Mouse (Mus musculus) MEL (cell line): ENCODE measurements around the gene Zgrf1. TPM values are rescaled to one million over a fixed set of nuclear protein-coding genes. Genes with fewer than 3 reads are reported as not detected.

Experiments
- DNase-seq: peaks from one replicate; pipeline ENCODE4 v3.0.0; 2011; ENCODE audit warnings: low read depth, low spot score
- H3K27ac ChIP-seq: 2 replicates; pipeline ENCODE4 v1.5.1; 2012; ENCODE audit warnings: low read depth, mild to moderate bottlenecking, control low read depth, low read length, moderate library complexity; ENCODE audit not compliant: control insufficient read depth
- H3K27me3 ChIP-seq, 2 experiments: fragments of 150-350 bp in 1 of 2; sonication (generic) in 1 of 2; 2 replicates each; pipeline ENCODE4 v1.6.1; 2012; ENCODE audit warnings: low read length in 2 of 2, mild to moderate bottlenecking in 2 of 2, improper control_type of control experiment in 1 of 2, moderate library complexity in 1 of 2; ENCODE audit not compliant: insufficient read depth in 2 of 2, control insufficient read depth in 1 of 2
- H3K36me3 ChIP-seq, 2 experiments: 2 replicates each; pipeline ENCODE4 v1.6.1; 2012 to 2014; ENCODE audit warnings: low read length in 2 of 2, improper control_type of control experiment in 1 of 2, inconsistent platforms in 1 of 2, mild to moderate bottlenecking in 1 of 2; ENCODE audit not compliant: insufficient read depth in 2 of 2, control insufficient read depth in 1 of 2
- H3K4me1 ChIP-seq, 2 experiments: fragments of 150-350 bp in 1 of 2; sonication (generic) in 1 of 2; 2 replicates each; pipeline ENCODE4 v1.6.1; 2012; ENCODE audit warnings: low read length in 2 of 2, improper control_type of control experiment in 1 of 2, mild to moderate bottlenecking in 1 of 2; ENCODE audit not compliant: insufficient read depth in 2 of 2, control insufficient read depth in 1 of 2
- H3K4me3 ChIP-seq, 2 experiments: fragments of 150-350 bp in 1 of 2; sonication (generic) in 1 of 2; 2 replicates each; pipeline ENCODE4 v1.5.1; 2012; ENCODE audit warnings: low read depth in 2 of 2, low read length in 2 of 2, mild to moderate bottlenecking in 2 of 2, moderate library complexity in 2 of 2, control low read depth in 1 of 2, improper control_type of control experiment in 1 of 2; ENCODE audit not compliant: control insufficient read depth in 1 of 2, insufficient read depth in 1 of 2
- H3K79me2 ChIP-seq: 2 replicates; pipeline ENCODE4 v1.6.1; 2012; ENCODE audit warnings: mild to moderate bottlenecking, low read length, moderate library complexity; ENCODE audit not compliant: control insufficient read depth, poor library complexity, insufficient read depth
- H3K9ac ChIP-seq: 2 replicates; pipeline ENCODE4 v1.6.1; 2012; ENCODE audit warnings: low read depth, mild to moderate bottlenecking, control low read depth, low read length, moderate library complexity; ENCODE audit not compliant: control insufficient read depth, poor library complexity, severe bottlenecking
- H3K9me3 ChIP-seq: fragments of 150-350 bp; sonication (generic); replicated peaks from 2 replicates; pipeline ENCODE4 v1.6.1; 2012; ENCODE audit warnings: mild to moderate bottlenecking, low read length, improper control_type of control experiment, moderate library complexity; ENCODE audit not compliant: insufficient read depth
- CHD2 ChIP-seq: IDR thresholded peaks from 2 replicates; pipeline ENCODE4 v1.6.1; 2011; ENCODE audit warnings: low read length, improper control_type of control experiment
- E2F4 ChIP-seq: IDR thresholded peaks from 2 replicates; pipeline ENCODE4 v1.6.1; 2011; ENCODE audit warnings: low read depth, low read length, improper control_type of control experiment, borderline replicate concordance
- ETS1 ChIP-seq: IDR thresholded peaks from 2 replicates; pipeline ENCODE4 v1.6.1; 2012; ENCODE audit warnings: low read depth, mild to moderate bottlenecking, inconsistent platforms, low read length, improper control_type of control experiment, moderate library complexity
- MAX ChIP-seq: IDR thresholded peaks from 2 replicates; pipeline ENCODE4 v1.6.1; 2011; ENCODE audit warnings: low read length, improper control_type of control experiment
- MXI1 ChIP-seq: IDR thresholded peaks from 2 replicates; pipeline ENCODE4 v1.6.1; 2011; ENCODE audit warnings: mild to moderate bottlenecking, low read depth, low read length, improper control_type of control experiment
- MYB ChIP-seq: IDR thresholded peaks from 2 replicates; pipeline ENCODE4 v1.6.1; 2011; ENCODE audit warnings: mild to moderate bottlenecking, low read depth, low read length, improper control_type of control experiment
- SMC3 ChIP-seq: IDR thresholded peaks from 2 replicates; pipeline ENCODE4 v1.6.1; 2011; ENCODE audit warnings: low read depth, low read length, improper control_type of control experiment
- TCF12 ChIP-seq: IDR thresholded peaks from 2 replicates; pipeline ENCODE4 v1.6.1; 2014; ENCODE audit warnings: low read depth, mild to moderate bottlenecking, inconsistent platforms, low read length, improper control_type of control experiment, moderate library complexity
- USF1 ChIP-seq: IDR thresholded peaks from 2 replicates; pipeline ENCODE4 v1.6.1; 2014; ENCODE audit warnings: low read depth, mild to moderate bottlenecking, inconsistent platforms, low read length, improper control_type of control experiment, moderate library complexity
- polyA plus RNA-seq, 2 experiments: library from polyadenylated mRNA; stranded (reverse) in 1 of 2; unstranded in 1 of 2; fragments of >175 nt in 1 of 2; fragments of >200 nt in 1 of 2; gene quantifications; 2 replicates each; pipeline versions ENCODE4 v1.2.1 to v1.2.4; 2012; ENCODE audit warnings: low replicate concordance in 2 of 2, low read depth in 1 of 2; ENCODE audit not compliant: insufficient read length in 2 of 2, insufficient read depth in 1 of 2, missing spikeins in 1 of 2
- total RNA-seq: library from RNA; depleted of rRNA; stranded (reverse); fragments of 300-350 nt; gene quantifications from 2 replicates; pipeline ENCODE4 v1.2.3, GENCODE M21; 2012

The Zgrf1 gene
- total and polyA plus RNA-seq, 3 experiments: 6.7 to 8.2 TPM; not detected in 1

- Histone ChIP-seq H3K79me2 (no peaks in the 10 kb centered on the region), H3K36me3 (no peaks in the 10 kb centered on the region), H3K27me3 (no peaks in the 10 kb centered on the region), H3K4me1 (peaks cover 0 to 11% of the 10 kb centered on the region in 2 experiments; a peak in 2 of 4 replicates), H3K9me3 (no peaks in the 10 kb centered on the region), H3K27ac (no peak overlapping the region), H3K4me3 (no peak overlapping the region), H3K9ac (no peak overlapping the region)
- TF ChIP-seq MAX (peak; percentile 20; the same call in 1 of the 2 replicates), SMC3 (no peak), USF1 (peak; percentile 60; the same call in 1 of the 2 replicates)
- no peak for DNase-seq
These were observed 25.7 kb upstream of the Zgrf1 start for GRCm38 (mm10) chr3:127527465-127528034.

GRCm38 (mm10) chr3:127529210-127529609 lies 24.1 kb upstream of the Zgrf1 start:
- H3K9me3 ChIP-seq: no peaks in the 10 kb centered on the region
- no peak for DNase-seq
- H3K4me1 ChIP-seq: peaks cover 0 to 11% of the 10 kb centered on the region in 2 experiments; a peak in 2 of 4 replicates
- H3K27me3 ChIP-seq: no peaks in the 10 kb centered on the region
- H3K27ac ChIP-seq: no peak overlapping the region
- H3K36me3 ChIP-seq: no peaks in the 10 kb centered on the region
- no peak for TF ChIP-seq E2F4
- no peak for TF ChIP-seq TCF12
- no peak for TF ChIP-seq MXI1
- TF ChIP-seq, all 39 proteins: peak for 0
- no peaks in the 10 kb centered on the region for H3K79me2 ChIP-seq
- H3K4me3 ChIP-seq: no peak overlapping the region
- no peak overlapping the region for H3K9ac ChIP-seq

- no peak overlapping the region for H3K9ac ChIP-seq
- no peak overlapping the region for H3K4me3 ChIP-seq
- no peak for TF ChIP-seq CHD2
- no peak for TF ChIP-seq ETS1
- no peak for TF ChIP-seq MYB
- TF ChIP-seq, all 39 proteins: peak for 0
These were observed 23.5 kb upstream of the Zgrf1 start for GRCm38 (mm10) chr3:127529824-127530223.

More at GRCm38 (mm10) chr3:127529824-127530223, 23.5 kb upstream of the Zgrf1 start:
- no peaks in the 10 kb centered on the region for H3K27me3 ChIP-seq
- no peak for DNase-seq
- no peaks in the 10 kb centered on the region for H3K79me2 ChIP-seq
- H3K9me3 ChIP-seq: no peaks in the 10 kb centered on the region
- H3K4me1 ChIP-seq: peaks cover 0 to 11% of the 10 kb centered on the region in 2 experiments; a peak in 2 of 4 replicates
- no peaks in the 10 kb centered on the region for H3K36me3 ChIP-seq
- no peak overlapping the region for H3K27ac ChIP-seq
